Mouse (Mus musculus) lung, embryonic 15.5 days (tissue): ENCODE results near the gene Neurog1. TPM values are rescaled to one million over a fixed set of nuclear protein-coding genes. Genes with fewer than 3 reads are reported as not detected.

ENCODE experiments used
- ATAC-seq: fragments of 200-750 bp; cut with Nextera tagmentation; 2 replicates; pipeline ENCODE4 v1.8.0; 2017; ENCODE audit warnings: moderate number of reproducible peaks, borderline replicate concordance; ENCODE audit not compliant: low FRiP score, low TSS enrichment; ENCODE audit errors: extremely low read depth
- H3K27ac ChIP-seq: fragments of 300-500 bp; sonication (generic); 2 replicates; pipeline ENCODE4 v1.5.1; 2015; ENCODE audit warnings: moderate library complexity, mild to moderate bottlenecking, inconsistent platforms
- H3K27me3 ChIP-seq: fragments of 300-500 bp; sonication (generic); 2 replicates; pipeline ENCODE4 v1.6.1; 2015; ENCODE audit warnings: inconsistent platforms
- H3K36me3 ChIP-seq: fragments of 300-500 bp; sonication (generic); 2 replicates; pipeline ENCODE4 v1.6.1; 2015; ENCODE audit warnings: inconsistent platforms
- H3K4me1 ChIP-seq: fragments of 300-500 bp; sonication (generic); 2 replicates; pipeline ENCODE4 v1.6.1; 2015; ENCODE audit warnings: inconsistent platforms
- H3K4me2 ChIP-seq: fragments of 300-500 bp; sonication (generic); 2 replicates; pipeline ENCODE4 v1.6.1; 2015; ENCODE audit warnings: inconsistent platforms, mild to moderate bottlenecking, moderate library complexity
- H3K4me3 ChIP-seq: fragments of 300-500 bp; sonication (generic); 2 replicates; pipeline ENCODE4 v1.5.1; 2015; ENCODE audit warnings: mild to moderate bottlenecking, inconsistent platforms
- H3K9ac ChIP-seq: fragments of 300-500 bp; sonication (generic); 2 replicates; pipeline ENCODE4 v1.6.1; 2015; ENCODE audit warnings: inconsistent platforms
- H3K9me3 ChIP-seq: fragments of 300-500 bp; sonication (generic); 2 replicates; pipeline ENCODE4 v1.6.1; 2016; ENCODE audit warnings: inconsistent platforms
- WGBS: fragments of 180-500 bp; shearing (Covaris S2); methylation state at CpG from one replicate; pipeline ENCODE4 v1.1.7; 2015; 5-methylcytosine and 5-hydroxymethylcytosine counted together
- polyA plus RNA-seq: library from polyadenylated mRNA; unstranded; fragments of >200 nt; fragmentation: Nextera tagmentation; extraction: Ambion mirVana; gene quantifications from 2 replicates; pipeline ENCODE4 v1.2.1, GENCODE M21; 2015

The Neurog1 gene
- polyA plus RNA-seq, 1 experiment from 2014 or later: not detected

DNA sequence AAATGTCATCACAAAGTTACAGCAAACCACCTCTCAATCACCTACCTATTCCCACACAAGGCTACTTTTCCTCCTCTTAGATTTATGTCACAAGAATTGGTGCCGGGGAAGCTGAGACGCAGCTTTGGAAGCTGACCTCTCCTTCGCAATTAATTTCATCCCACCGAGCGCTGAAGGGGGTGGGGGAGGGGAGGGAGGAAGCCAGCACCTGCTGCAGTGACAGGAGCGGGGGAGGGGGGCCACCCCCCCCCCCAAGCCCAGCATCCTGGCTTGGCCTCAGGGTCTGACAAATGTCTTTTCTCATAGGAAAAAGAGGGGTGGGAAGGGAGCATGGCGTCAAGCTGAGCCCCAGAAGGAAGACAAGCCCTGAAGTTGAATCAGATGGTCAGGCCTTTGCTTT, 23.2 kb downstream of the Neurog1 start:
- WGBS: 19% methylated on average over 7 of the region's 7 CpGs
- Histone ChIP-seq H3K9ac (no peak overlapping the region), H3K4me3 (no peak overlapping the region), H3K4me2 (no peak overlapping the region), H3K36me3 (no peaks in the 10 kb centered on the region), H3K4me1 (peaks cover 5% of the 10 kb centered on the region; the same call in 1 of the 2 replicates), H3K27me3 (peaks cover 54% of the 10 kb centered on the region), H3K9me3 (no peaks in the 10 kb centered on the region), H3K27ac (no peak overlapping the region)
- ATAC-seq: no peak

- Histone ChIP-seq H3K36me3 (no peaks in the 10 kb centered on the region), H3K9ac (no peak overlapping the region), H3K9me3 (no peaks in the 10 kb centered on the region), H3K4me2 (no peak overlapping the region), H3K4me3 (no peak overlapping the region), H3K27ac (0 out of 2 replicates have a peak overlapping the region, but pooled peaks have one; percentile 8), H3K4me1 (peaks cover 18% of the 10 kb centered on the region), H3K27me3 (peaks cover 66% of the 10 kb centered on the region)
- 19% methylated on average over 10 of the region's 10 CpGs for WGBS
- ATAC-seq: no peak
Observed at GRCm38 (mm10) chr13:56226175-56226954, 25.6 kb downstream of the Neurog1 start.

GRCm38 (mm10) chr13:56223625-56224024, 28.3 kb downstream of the Neurog1 start:
- Histone ChIP-seq H3K4me1 (peaks cover 22% of the 10 kb centered on the region), H3K27me3 (peaks cover 68% of the 10 kb centered on the region), H3K27ac (no peak overlapping the region), H3K36me3 (no peaks in the 10 kb centered on the region), H3K4me3 (no peak overlapping the region), H3K4me2 (no peak overlapping the region), H3K9me3 (no peaks in the 10 kb centered on the region), H3K9ac (no peak overlapping the region)
- no peak for ATAC-seq
- WGBS: 9% methylated on average over 21 of the region's 21 CpGs

DNA sequence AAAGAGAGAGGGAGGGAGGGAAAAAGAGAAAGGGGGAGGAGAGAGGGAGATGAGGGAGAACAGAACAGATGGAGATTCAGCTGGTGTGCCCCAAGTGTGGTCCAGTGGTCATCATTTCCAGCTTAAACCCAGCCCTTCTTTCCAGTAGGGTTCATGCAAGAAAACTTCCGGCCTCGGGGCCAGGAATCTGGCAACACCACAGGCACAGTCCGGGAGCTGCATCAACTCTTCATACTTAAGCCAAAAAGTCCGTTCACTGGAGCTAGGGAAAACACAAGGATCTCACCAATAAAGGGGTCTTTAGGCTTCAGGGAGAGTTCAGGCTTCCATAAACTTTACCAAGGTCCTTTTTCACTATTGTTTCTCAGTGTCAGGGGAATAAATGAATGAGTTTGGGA, 29.1 kb downstream of the Neurog1 start:
- Histone ChIP-seq H3K36me3 (no peaks in the 10 kb centered on the region), H3K4me3 (no peak overlapping the region), H3K4me2 (no peak overlapping the region), H3K27me3 (peaks cover 61% of the 10 kb centered on the region), H3K4me1 (peaks cover 22% of the 10 kb centered on the region), H3K27ac (no peak overlapping the region), H3K9ac (no peak overlapping the region), H3K9me3 (no peaks in the 10 kb centered on the region)
- WGBS: 11% methylated on average over 4 of the region's 4 CpGs
- no peak for ATAC-seq

DNA sequence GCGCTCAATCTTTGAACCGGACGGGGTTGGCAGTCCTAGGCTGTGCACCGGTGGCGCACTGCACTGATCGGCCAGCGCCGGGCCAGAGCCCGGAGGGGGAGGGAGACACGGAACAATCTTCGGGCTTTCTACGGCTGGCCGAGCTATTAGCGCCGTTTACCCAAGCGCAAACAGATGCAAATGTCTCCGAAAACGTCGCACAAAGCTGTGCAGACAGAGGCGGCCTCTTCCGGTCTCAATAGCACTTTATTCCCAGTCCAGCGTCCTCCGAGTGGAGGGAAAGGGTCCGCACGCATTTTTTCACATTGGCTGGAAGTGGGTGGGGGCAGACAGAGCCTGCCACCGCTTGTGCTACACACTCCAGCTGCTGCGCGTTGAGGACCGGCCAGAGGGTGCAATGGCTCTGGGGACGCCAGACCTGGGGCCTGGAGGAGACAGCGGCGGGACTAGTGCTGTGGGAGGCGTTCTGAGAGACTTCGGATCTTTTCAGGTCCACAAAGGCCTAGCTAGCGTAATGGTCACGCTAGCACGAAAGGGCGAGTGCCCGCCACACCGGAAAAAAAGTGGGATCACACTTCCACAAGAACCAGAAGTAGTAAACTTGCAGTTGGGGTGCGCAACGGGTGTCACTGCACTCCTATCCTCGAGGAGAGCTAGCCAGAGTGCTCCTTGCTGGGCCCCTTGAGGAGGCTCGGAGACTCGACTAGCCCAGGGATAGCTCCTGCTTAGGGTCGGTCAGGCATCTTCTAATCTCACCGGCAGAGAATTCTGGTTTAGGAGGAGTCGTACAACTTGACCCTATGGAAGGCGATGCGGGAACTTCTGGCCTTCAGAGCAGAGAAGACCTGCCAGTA, 29.7 kb downstream of the Neurog1 start:
- Histone ChIP-seq H3K4me1 (peaks cover 22% of the 10 kb centered on the region), H3K9ac (no peak overlapping the region), H3K36me3 (no peaks in the 10 kb centered on the region), H3K27me3 (peaks cover 57% of the 10 kb centered on the region), H3K4me3 (peak overlapping the region; percentile 38), H3K27ac (no peak overlapping the region), H3K4me2 (peak overlapping the region; percentile 93), H3K9me3 (no peaks in the 10 kb centered on the region)
- 5% methylated on average over 50 of the region's 50 CpGs for WGBS
- ATAC-seq: peak; percentile 44; the same call in 1 of the 2 replicates

DNA sequence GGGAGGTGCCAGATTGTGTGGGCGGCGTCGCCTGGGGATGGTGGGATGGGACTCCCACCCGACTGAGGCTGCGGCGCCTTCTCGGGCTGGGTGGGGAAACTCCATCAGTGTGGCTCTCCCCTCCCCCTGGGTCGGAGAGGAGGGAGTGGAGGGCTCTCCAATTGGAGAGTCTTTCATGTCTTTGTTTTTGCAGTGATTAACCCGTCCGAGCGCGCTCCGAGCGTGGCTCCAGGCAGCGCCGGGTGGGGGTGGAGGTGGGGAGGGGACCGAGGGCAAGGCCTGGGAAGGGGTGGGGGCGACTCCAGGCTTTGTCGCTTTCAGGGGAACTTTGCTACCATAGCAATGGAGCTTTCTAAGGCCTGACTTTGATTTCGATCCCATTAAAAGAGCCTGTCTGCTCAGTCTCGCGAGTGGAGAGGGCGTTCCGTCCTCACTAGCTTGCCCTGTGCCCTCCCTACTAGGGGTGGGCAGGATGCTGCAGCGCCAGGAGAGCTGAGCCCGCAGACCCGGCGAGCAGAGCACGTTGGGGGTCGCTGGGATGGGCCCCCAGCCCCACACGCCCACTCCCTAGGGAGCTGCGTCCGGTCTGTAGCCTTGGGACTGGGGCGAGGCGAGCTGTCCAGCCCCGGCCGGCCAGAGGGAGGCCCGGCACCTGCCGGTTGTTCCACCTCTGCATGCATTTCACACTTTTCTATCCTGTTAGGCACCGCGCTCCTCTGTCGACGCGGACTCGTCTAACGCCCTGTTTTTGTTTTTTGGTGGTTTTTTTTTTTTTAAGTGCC, 30.6 kb downstream of the Neurog1 start:
- Histone ChIP-seq H3K4me3 (peak overlapping the region; percentile 38), H3K27me3 (peaks cover 49% of the 10 kb centered on the region), H3K4me2 (peak overlapping the region; percentile 93), H3K4me1 (peaks cover 19% of the 10 kb centered on the region), H3K27ac (no peak overlapping the region), H3K9me3 (no peaks in the 10 kb centered on the region), H3K36me3 (no peaks in the 10 kb centered on the region), H3K9ac (peak overlapping the region; percentile 32)
- 1% methylated on average over 45 of the region's 46 CpGs for WGBS
- peak; percentile 52 for ATAC-seq

GRCm38 (mm10) chr13:56219254-56219653, 32.7 kb downstream of the Neurog1 start:
- Histone ChIP-seq H3K9ac (no peak overlapping the region), H3K9me3 (no peaks in the 10 kb centered on the region), H3K27me3 (peaks cover 45% of the 10 kb centered on the region), H3K27ac (no peak overlapping the region), H3K4me2 (no peak overlapping the region), H3K4me1 (peaks cover 17% of the 10 kb centered on the region), H3K36me3 (no peaks in the 10 kb centered on the region), H3K4me3 (no peak overlapping the region)
- WGBS: 57% methylated on average over 9 of the region's 9 CpGs
- ATAC-seq: no peak

DNA sequence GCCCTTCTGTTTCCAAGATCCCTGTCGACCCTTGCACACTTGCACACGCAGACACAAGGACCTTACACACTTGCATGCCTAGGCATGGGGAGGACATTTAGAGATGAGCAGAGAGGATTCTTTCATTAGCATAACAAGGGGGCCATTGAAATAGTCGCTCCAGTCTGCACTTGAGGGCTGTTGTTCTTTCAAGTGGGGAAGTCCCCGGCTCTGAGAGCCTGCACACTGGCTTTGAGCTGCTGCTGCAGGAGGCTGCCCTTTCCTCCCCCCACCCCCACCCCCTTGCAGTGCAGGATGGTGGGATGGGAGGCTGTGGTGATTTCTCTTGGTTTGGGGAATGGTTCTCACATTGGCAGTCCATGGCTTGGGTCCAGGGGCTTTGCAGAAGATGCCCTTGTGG, 35.9 kb downstream of the Neurog1 start:
- H3K27me3 ChIP-seq: peaks cover 23% of the 10 kb centered on the region
- WGBS: 26% methylated on average over 4 of the region's 4 CpGs
- H3K36me3 ChIP-seq: no peaks in the 10 kb centered on the region
- no peak overlapping the region for H3K9ac ChIP-seq
- H3K9me3 ChIP-seq: no peaks in the 10 kb centered on the region
- no peak overlapping the region for H3K27ac ChIP-seq
- no peak for ATAC-seq
- no peak overlapping the region for H3K4me3 ChIP-seq
- H3K4me1 ChIP-seq: peaks cover 3% of the 10 kb centered on the region; the same call in 1 of the 2 replicates
- H3K4me2 ChIP-seq: no peak overlapping the region

- no peaks in the 10 kb centered on the region for H3K36me3 ChIP-seq
- 61% methylated on average over 5 of the region's 5 CpGs for WGBS
- H3K4me3 ChIP-seq: no peak overlapping the region
- no peaks in the 10 kb centered on the region for H3K4me1 ChIP-seq
- H3K9me3 ChIP-seq: no peaks in the 10 kb centered on the region
- no peak for ATAC-seq
- peaks cover 20% of the 10 kb centered on the region; the same call in 1 of the 2 replicates for H3K27me3 ChIP-seq
- H3K4me2 ChIP-seq: no peak overlapping the region
- no peak overlapping the region for H3K9ac ChIP-seq
- no peak overlapping the region for H3K27ac ChIP-seq
Observed at GRCm38 (mm10) chr13:56214633-56215032, 37.3 kb downstream of the Neurog1 start.

GRCm38 (mm10) chr13:56209067-56209411, 42.9 kb downstream of the Neurog1 start:
- H3K9me3 ChIP-seq: no peaks in the 10 kb centered on the region
- H3K9ac ChIP-seq: no peak overlapping the region
- H3K27ac ChIP-seq: no peak overlapping the region
- no peaks in the 10 kb centered on the region for H3K36me3 ChIP-seq
- H3K4me2 ChIP-seq: peak overlapping the region; percentile 56
- 34% methylated on average over 8 of the region's 8 CpGs for WGBS
- peak overlapping the region; percentile 14; the same call in 1 of the 2 replicates for H3K4me3 ChIP-seq
- peaks cover 5% of the 10 kb centered on the region; the same call in 1 of the 2 replicates for H3K4me1 ChIP-seq
- no peak for ATAC-seq
- H3K27me3 ChIP-seq: peaks cover 29% of the 10 kb centered on the region; the same call in 1 of the 2 replicates
